24 mouse cellular contexts compared by ENCODE assay signal in the genomic region with DNA sequence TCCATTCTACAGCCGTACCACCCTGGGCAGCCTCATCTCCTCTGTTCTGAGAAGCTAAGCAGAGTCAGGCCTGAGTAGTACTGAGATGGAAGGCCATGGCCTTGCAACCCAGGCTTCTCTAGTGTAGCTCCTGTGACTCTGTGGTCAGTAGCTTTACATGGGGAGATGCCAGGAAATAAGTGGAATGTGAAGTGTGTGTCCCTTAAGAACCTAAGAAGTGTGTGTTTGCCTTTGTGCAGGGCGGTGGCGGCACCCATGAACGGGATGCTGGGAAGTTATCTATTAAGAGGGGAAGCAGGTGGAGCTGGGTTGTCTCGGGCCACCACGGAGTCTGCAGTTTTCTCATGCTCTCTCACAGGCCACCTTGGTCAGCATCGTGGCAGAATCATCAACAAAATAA.
DNase-seq lines count a peak whose midpoint lies in the region; ATAC-seq and TF ChIP-seq lines count a peak whose summit lies in the region.
"Had no signal": no experiment of that assay in that cellular context is flagged by ENCODE, and none has a peak within 500 bp of the region (broad histone marks: within the 10 kb centered on the region; RNA-seq: fewer than 3 reads in every experiment).

No protein-coding gene starts in this region.

- H3K9me3 ChIP-seq in lung, postnatal 0 days (ENCODE audit: low read length): no peaks in the 10 kb centered on the region
- H3K9me3 ChIP-seq in forebrain, embryonic 10.5 days: peaks cover 3% of the 10 kb centered on the region; the same call in 1 of the 2 replicates
- H3K9me3 ChIP-seq: embryonic facial prominence, embryonic 15.5 days; forebrain, embryonic 12.5 days; forebrain, embryonic 15.5 days; heart, embryonic 10.5 days; heart, embryonic 13.5 days; hindbrain, embryonic 13.5 days had no signal

- ATAC-seq in lung, postnatal 0 days: peak; percentile 87
- ATAC-seq: activated CD4-positive, CD25-positive, alpha-beta regulatory T cell, adult 4 months; forebrain, embryonic 15.5 days; hindbrain, embryonic 16.5 days had no signal

- no peak overlapping the region for H3K27ac ChIP-seq in lung, postnatal 0 days (ENCODE audit: low read length)
- H3K27ac ChIP-seq in forebrain, embryonic 10.5 days: no peak overlapping the region
- H3K27ac ChIP-seq: embryonic facial prominence, embryonic 12.5 days; embryonic facial prominence, embryonic 15.5 days; forebrain, embryonic 12.5 days; forebrain, embryonic 15.5 days; heart, adult 2 months; heart, embryonic 10.5 days; heart, embryonic 13.5 days; hindbrain, embryonic 13.5 days had no signal

- TF ChIP-seq EP300 in lung, postnatal 0 days (IDR thresholded peaks at IDR 0.05): peak; percentile 55; the same call in 1 of the 2 replicates

- peaks cover 18% of the 10 kb centered on the region; the same call in 1 of the 2 replicates for H3K36me3 ChIP-seq in lung, postnatal 0 days (ENCODE audit: insufficient read depth, low read length)
- peaks cover 8% of the 10 kb centered on the region for H3K36me3 ChIP-seq in forebrain, embryonic 10.5 days (replicated peaks)
- H3K36me3 ChIP-seq: embryonic facial prominence, embryonic 12.5 days; forebrain, embryonic 15.5 days had no signal

- no peaks in the 10 kb centered on the region for H3K27me3 ChIP-seq in lung, postnatal 0 days (replicated peaks; ENCODE audit: insufficient read depth, low read length)
- H3K27me3 ChIP-seq in forebrain, embryonic 10.5 days (ENCODE audit: poor library complexity, severe bottlenecking): no peaks in the 10 kb centered on the region
- H3K27me3 ChIP-seq: embryonic facial prominence, embryonic 12.5 days; embryonic facial prominence, embryonic 15.5 days; forebrain, embryonic 12.5 days; forebrain, embryonic 15.5 days; heart, embryonic 13.5 days; hindbrain, embryonic 13.5 days had no signal

- WGBS in lung, postnatal 0 days: 55% methylated on average over 7 of the region's 7 CpGs
- 95% methylated on average over 7 of the region's 7 CpGs for WGBS in forebrain, embryonic 10.5 days

- TF ChIP-seq CTCF in lung, postnatal 0 days (IDR thresholded peaks at IDR 0.05): no peak

- no peak overlapping the region for H3K4me3 ChIP-seq in lung, postnatal 0 days (ENCODE audit: low read depth, low read length)
- no peak overlapping the region for H3K4me3 ChIP-seq in forebrain, embryonic 10.5 days
- H3K4me3 ChIP-seq: embryonic facial prominence, embryonic 12.5 days; embryonic facial prominence, embryonic 15.5 days; forebrain, embryonic 12.5 days; forebrain, embryonic 15.5 days; heart, adult 2 months; heart, embryonic 10.5 days; heart, embryonic 13.5 days; hindbrain, embryonic 13.5 days had no signal

- peak; percentile 66 to 80 for DNase-seq in lung, adult 18-20 months
- DNase-seq in lung, postnatal 0 days (ENCODE audit: low spot score): peak; percentile 71
- peak; percentile 80 for DNase-seq in lung, postnatal 25 days (ENCODE audit: low spot score)
- no peak for DNase-seq in forebrain, embryonic 10.5 days (ENCODE audit: extremely low spot score, low spot score)
- no peak for DNase-seq in heart, postnatal 4 days
- no peak for DNase-seq in left cerebral cortex, adult 9 months (ENCODE audit: low spot score in 2 of 2)
- DNase-seq: adrenal gland, adult 8-10 months; adrenal gland, postnatal 25 days; cerebellum, adult 2 months; cerebellum, adult 9-11 months; cerebellum, postnatal 25 days; gastrocnemius, postnatal 10 days; gastrocnemius, postnatal 36 days; heart, adult 2 months; heart, postnatal 14 days had no signal

- H3K9ac ChIP-seq in lung, postnatal 0 days (replicated peaks; ENCODE audit: low read depth): no peak overlapping the region
- H3K9ac ChIP-seq: embryonic facial prominence, embryonic 12.5 days; embryonic facial prominence, embryonic 15.5 days; forebrain, embryonic 12.5 days; forebrain, embryonic 15.5 days; heart, embryonic 13.5 days; hindbrain, embryonic 13.5 days had no signal

- peaks cover 3% of the 10 kb centered on the region; the same call in 1 of the 2 replicates for H3K4me1 ChIP-seq in lung, postnatal 0 days (ENCODE audit: insufficient read depth, low read depth, low read length)
- H3K4me1 ChIP-seq in forebrain, embryonic 10.5 days: no peaks in the 10 kb centered on the region
- H3K4me1 ChIP-seq: embryonic facial prominence, embryonic 12.5 days; embryonic facial prominence, embryonic 15.5 days; forebrain, embryonic 12.5 days; forebrain, embryonic 15.5 days; hindbrain, embryonic 13.5 days had no signal

- no peak overlapping the region for H3K4me2 ChIP-seq in lung, postnatal 0 days (replicated peaks; ENCODE audit: low read depth, low read length)
- H3K4me2 ChIP-seq: embryonic facial prominence, embryonic 12.5 days; embryonic facial prominence, embryonic 15.5 days; forebrain, embryonic 12.5 days; forebrain, embryonic 15.5 days; heart, embryonic 13.5 days; hindbrain, embryonic 13.5 days had no signal

Comparison
In these comparisons a context has a peak if more than half of its experiments do, and no peak if none do; other contexts are left out.
1. DNase-seq: peak in lung, adult 18-20 months (2 of 2), lung, postnatal 0 days (single experiment) and lung, postnatal 25 days (single experiment); none in forebrain, embryonic 10.5 days (single experiment), heart, postnatal 4 days (single experiment) and left cerebral cortex, adult 9 months (0 of 2).